Mouse (Mus musculus): ENCODE measurements around the gene Stx17. TPM values are rescaled to one million over a fixed set of nuclear protein-coding genes. Genes with fewer than 3 reads are reported as not detected.

Gene Stx17
- polyA plus RNA-seq, 1 experiment from 2014 or later = 23.6 TPM

DNA sequence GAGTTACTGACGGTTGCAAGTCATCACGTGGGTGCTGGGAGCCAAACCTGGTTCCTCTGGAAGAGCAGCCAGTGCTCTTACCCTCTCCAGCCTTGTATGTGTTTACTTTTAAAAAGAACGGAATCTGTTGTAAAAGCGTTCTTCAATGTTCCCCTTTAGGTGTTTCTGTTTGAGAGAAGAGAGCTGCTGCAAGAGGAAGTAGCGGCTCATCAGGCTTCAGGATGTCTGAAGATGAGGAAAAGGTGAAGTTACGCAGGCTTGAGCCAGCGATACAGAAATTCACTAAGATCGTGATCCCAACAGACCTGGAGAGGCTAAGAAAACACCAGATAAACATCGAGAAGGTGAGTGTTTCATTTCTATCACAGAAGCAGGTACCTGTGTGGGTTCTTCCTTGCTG, 6.9 kb downstream of the Stx17 start:
- Histone ChIP-seq H3K27me3 (ENCODE audit: control insufficient read depth, insufficient read depth, low read length) (no peaks in the 10 kb centered on the region; the same call in 1 of the 2 replicates), H3K9ac (ENCODE audit: low read length) (no peak overlapping the region), H3K4me3 (ENCODE audit: low read depth, low read length) (no peak overlapping the region), H3K36me3 (ENCODE audit: control insufficient read depth, insufficient read depth, low read length) (no peaks in the 10 kb centered on the region; the same call in 1 of the 2 replicates), H3K4me2 (no peak overlapping the region), H3K27ac (ENCODE audit: low read depth, low read length) (no peak overlapping the region), H3K4me1 (ENCODE audit: control insufficient read depth, insufficient read depth, low read length) (no peaks in the 10 kb centered on the region), H3K9me3 (ENCODE audit: control insufficient read depth, low read length) (no peaks in the 10 kb centered on the region)
- ATAC-seq (ENCODE audit: low FRiP score) (no peak), DNase-seq (ENCODE audit: low spot score, missing footprints) (no peak)
- 92% methylated on average over 9 of the region's 9 CpGs for WGBS

DNA sequence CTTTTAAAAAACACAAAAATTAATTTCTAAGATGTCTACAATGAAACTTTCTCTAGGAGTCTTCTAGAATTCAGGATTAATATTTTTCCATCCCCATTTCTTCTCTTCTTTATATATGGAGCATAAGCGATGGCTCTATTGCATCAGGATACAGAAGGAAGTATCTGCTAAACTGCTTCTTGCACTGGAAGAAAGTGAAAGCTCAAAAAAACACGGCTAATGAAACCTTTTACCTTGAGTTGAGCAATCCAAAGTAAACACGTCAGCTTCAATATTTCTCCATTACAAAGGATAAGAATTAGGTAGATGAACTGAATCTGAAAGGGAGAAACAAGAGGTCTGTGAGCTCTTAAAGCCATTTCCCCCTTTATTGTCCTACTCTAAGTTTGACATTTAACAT, 8.0 kb downstream of the Stx17 start:
- H3K4me2 ChIP-seq = no peak overlapping the region
- no peaks in the 10 kb centered on the region for H3K27me3 ChIP-seq (ENCODE audit: control insufficient read depth, insufficient read depth, low read length)
- no peak overlapping the region for H3K4me3 ChIP-seq (ENCODE audit: low read depth, low read length)
- no peak overlapping the region for H3K27ac ChIP-seq (ENCODE audit: low read depth, low read length)
- DNase-seq (ENCODE audit: low spot score, missing footprints) (no peak), ATAC-seq (ENCODE audit: low FRiP score) (no peak)
- no peaks in the 10 kb centered on the region for H3K4me1 ChIP-seq (ENCODE audit: control insufficient read depth, insufficient read depth, low read length)
- H3K36me3 ChIP-seq (ENCODE audit: control insufficient read depth, insufficient read depth, low read length) = no peaks in the 10 kb centered on the region; the same call in 1 of the 2 replicates
- no peaks in the 10 kb centered on the region for H3K9me3 ChIP-seq (ENCODE audit: control insufficient read depth, low read length)
- 93% methylated on average over 3 of the region's 3 CpGs for WGBS
- no peak overlapping the region for H3K9ac ChIP-seq (ENCODE audit: low read length)

GRCm38 (mm10) chr4:48149492-48149891, 24.8 kb downstream of the Stx17 start:
- H3K27me3 ChIP-seq (ENCODE audit: control insufficient read depth, insufficient read depth, low read length) = no peaks in the 10 kb centered on the region
- no peak overlapping the region for H3K4me2 ChIP-seq
- H3K9me3 ChIP-seq (ENCODE audit: control insufficient read depth, low read length) = no peaks in the 10 kb centered on the region
- H3K9ac ChIP-seq (ENCODE audit: low read length) = no peak overlapping the region
- no peak overlapping the region for H3K27ac ChIP-seq (ENCODE audit: low read depth, low read length)
- H3K4me1 ChIP-seq (ENCODE audit: control insufficient read depth, insufficient read depth, low read length) = no peaks in the 10 kb centered on the region
- DNase-seq (ENCODE audit: low spot score, missing footprints) = no peak
- H3K4me3 ChIP-seq (ENCODE audit: low read depth, low read length) = no peak overlapping the region
- H3K36me3 ChIP-seq (ENCODE audit: control insufficient read depth, insufficient read depth, low read length) = no peaks in the 10 kb centered on the region
- ATAC-seq (ENCODE audit: low FRiP score) = no peak
- WGBS = 93% methylated on average over 2 of the region's 2 CpGs

DNA sequence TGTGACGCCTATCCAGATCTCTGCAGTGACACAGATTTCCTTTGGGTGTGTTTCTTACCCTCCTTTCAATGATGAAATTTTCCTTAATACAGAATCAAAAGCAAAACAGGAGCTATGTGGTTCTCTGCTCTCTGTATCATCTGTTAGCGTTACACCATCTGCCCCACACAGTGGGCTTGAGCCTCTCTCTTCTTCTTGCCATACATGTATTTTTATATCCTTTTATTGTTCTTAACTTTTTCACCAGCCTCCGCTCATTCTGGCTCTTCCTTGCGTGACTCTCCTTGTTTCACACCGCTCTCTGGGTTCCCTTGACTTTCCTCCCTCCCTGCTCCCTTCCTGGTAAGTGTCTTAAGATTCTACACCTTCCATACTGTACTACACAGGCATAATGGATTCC, 28.5 kb downstream of the Stx17 start:
- Histone ChIP-seq H3K4me1 (ENCODE audit: control insufficient read depth, insufficient read depth, low read length) (no peaks in the 10 kb centered on the region), H3K4me2 (no peak overlapping the region), H3K27ac (ENCODE audit: low read depth, low read length) (no peak overlapping the region), H3K36me3 (ENCODE audit: control insufficient read depth, insufficient read depth, low read length) (no peaks in the 10 kb centered on the region), H3K9me3 (ENCODE audit: control insufficient read depth, low read length) (no peaks in the 10 kb centered on the region), H3K9ac (ENCODE audit: low read length) (no peak overlapping the region), H3K4me3 (ENCODE audit: low read depth, low read length) (no peak overlapping the region), H3K27me3 (ENCODE audit: control insufficient read depth, insufficient read depth, low read length) (no peaks in the 10 kb centered on the region)
- no peak for ATAC-seq (ENCODE audit: low FRiP score)
- DNase-seq (ENCODE audit: low spot score, missing footprints) = no peak
- 86% methylated on average over 5 of the region's 5 CpGs for WGBS

GRCm38 (mm10) chr4:48155864-48156263, 31.1 kb downstream of the Stx17 start:
- Histone ChIP-seq H3K4me1 (ENCODE audit: control insufficient read depth, insufficient read depth, low read length) (no peaks in the 10 kb centered on the region), H3K4me3 (ENCODE audit: low read depth, low read length) (no peak overlapping the region), H3K9ac (ENCODE audit: low read length) (no peak overlapping the region), H3K4me2 (no peak overlapping the region), H3K9me3 (ENCODE audit: control insufficient read depth, low read length) (no peaks in the 10 kb centered on the region), H3K27ac (ENCODE audit: low read depth, low read length) (no peak overlapping the region), H3K27me3 (ENCODE audit: control insufficient read depth, insufficient read depth, low read length) (no peaks in the 10 kb centered on the region), H3K36me3 (ENCODE audit: control insufficient read depth, insufficient read depth, low read length) (no peaks in the 10 kb centered on the region)
- 44% methylated on average over 1 of the region's 1 CpGs for WGBS
- no peak for ATAC-seq (ENCODE audit: low FRiP score)
- DNase-seq (ENCODE audit: low spot score, missing footprints) = no peak

DNA sequence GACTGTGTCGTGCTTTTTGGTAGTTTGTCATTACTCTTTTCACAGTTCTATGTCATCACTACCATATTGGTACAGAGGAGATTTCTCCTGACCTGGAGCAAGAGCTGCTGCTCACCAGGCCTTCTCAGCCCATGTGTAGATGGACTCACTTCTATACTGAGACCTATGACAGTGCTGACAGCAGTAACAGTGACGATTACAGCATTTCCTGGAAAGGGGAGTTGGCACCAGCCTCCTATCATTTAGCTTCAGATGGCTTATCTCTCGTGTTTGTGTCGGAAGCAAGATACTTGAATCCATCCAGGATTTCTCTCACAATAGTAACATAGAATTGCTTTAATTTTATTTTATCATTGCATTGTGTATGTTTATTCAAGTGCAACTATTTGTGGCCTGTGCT, 35.7 kb downstream of the Stx17 start:
- 92% methylated on average over 4 of the region's 4 CpGs for WGBS
- no peak for ATAC-seq (ENCODE audit: low FRiP score)
- DNase-seq (ENCODE audit: low spot score, missing footprints) = no peak

DNA sequence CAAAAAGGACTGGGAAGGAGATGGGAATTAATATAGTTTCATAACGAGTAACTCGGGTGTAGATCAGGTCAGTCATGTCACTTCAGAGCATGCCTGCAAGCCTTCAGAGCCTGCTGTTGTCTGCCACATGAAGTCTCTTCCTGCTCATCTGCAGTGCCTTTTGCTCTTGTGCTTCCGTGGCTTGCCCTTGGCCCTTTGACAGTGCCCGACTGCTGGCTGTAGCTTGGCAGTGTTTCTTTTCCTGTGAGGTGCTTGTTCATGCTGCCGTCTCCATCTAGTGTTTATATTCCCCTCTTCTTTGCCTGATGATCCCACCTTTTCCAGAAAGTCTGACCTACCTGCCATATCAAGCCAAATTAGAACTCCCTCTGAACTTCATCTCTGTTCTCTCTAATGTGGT, 39.1 kb downstream of the Stx17 start:
- Histone ChIP-seq H3K9ac (ENCODE audit: low read length) (no peak overlapping the region), H3K9me3 (ENCODE audit: control insufficient read depth, low read length) (no peaks in the 10 kb centered on the region), H3K4me2 (no peak overlapping the region), H3K4me1 (ENCODE audit: control insufficient read depth, insufficient read depth, low read length) (no peaks in the 10 kb centered on the region), H3K36me3 (ENCODE audit: control insufficient read depth, insufficient read depth, low read length) (no peaks in the 10 kb centered on the region), H3K4me3 (ENCODE audit: low read depth, low read length) (no peak overlapping the region), H3K27me3 (ENCODE audit: control insufficient read depth, insufficient read depth, low read length) (no peaks in the 10 kb centered on the region), H3K27ac (ENCODE audit: low read depth, low read length) (no peak overlapping the region)
- 89% methylated on average over 5 of the region's 5 CpGs for WGBS
- ATAC-seq (ENCODE audit: low FRiP score) (no peak), DNase-seq (ENCODE audit: low spot score, missing footprints) (no peak)

More for the DNA sequence above, 35.7 kb downstream of the Stx17 start:
- H3K9ac ChIP-seq (ENCODE audit: low read length) = no peak overlapping the region
- no peak overlapping the region for H3K4me2 ChIP-seq
- H3K4me1 ChIP-seq (ENCODE audit: control insufficient read depth, insufficient read depth, low read length) = no peaks in the 10 kb centered on the region
- no peak overlapping the region for H3K4me3 ChIP-seq (ENCODE audit: low read depth, low read length)
- no peaks in the 10 kb centered on the region for H3K36me3 ChIP-seq (ENCODE audit: control insufficient read depth, insufficient read depth, low read length)
- no peak overlapping the region for H3K27ac ChIP-seq (ENCODE audit: low read depth, low read length)
- H3K9me3 ChIP-seq (ENCODE audit: control insufficient read depth, low read length) = no peaks in the 10 kb centered on the region
- H3K27me3 ChIP-seq (ENCODE audit: control insufficient read depth, insufficient read depth, low read length) = no peaks in the 10 kb centered on the region

DNA sequence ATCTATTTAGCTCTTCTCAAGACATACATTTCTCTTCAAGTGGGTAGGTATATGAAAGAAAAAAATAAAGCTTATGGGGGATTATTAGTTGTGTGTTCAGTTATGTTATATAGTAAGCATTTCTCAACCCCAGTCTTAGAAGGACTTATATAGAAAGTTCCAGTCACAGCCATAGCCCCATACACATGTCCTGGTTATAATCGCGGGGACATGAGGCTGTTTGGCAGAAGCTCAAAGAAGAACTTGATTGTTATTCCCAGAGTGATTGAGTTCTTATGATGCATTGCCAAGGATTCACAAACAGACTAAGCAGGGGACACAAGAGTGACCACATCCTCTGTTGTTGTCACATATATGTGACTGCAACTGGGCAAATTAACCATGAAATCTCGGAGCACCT, 51.0 kb downstream of the Stx17 start:
- no peaks in the 10 kb centered on the region for H3K36me3 ChIP-seq (ENCODE audit: control insufficient read depth, insufficient read depth, low read length)
- H3K9ac ChIP-seq (ENCODE audit: low read length) = no peak overlapping the region
- DNase-seq (ENCODE audit: low spot score, missing footprints) (no peak), ATAC-seq (ENCODE audit: low FRiP score) (no peak)
- 0 out of 2 replicates have a peak, but pooled peaks cover 3% of the 10 kb centered on the region for H3K4me1 ChIP-seq (ENCODE audit: control insufficient read depth, insufficient read depth, low read length)
- no peak overlapping the region for H3K4me2 ChIP-seq
- WGBS = 96% methylated on average over 3 of the region's 3 CpGs
- H3K9me3 ChIP-seq (ENCODE audit: control insufficient read depth, low read length) = no peaks in the 10 kb centered on the region
- H3K27me3 ChIP-seq (ENCODE audit: control insufficient read depth, insufficient read depth, low read length) = no peaks in the 10 kb centered on the region
- H3K4me3 ChIP-seq (ENCODE audit: low read depth, low read length) = no peak overlapping the region
- no peak overlapping the region for H3K27ac ChIP-seq (ENCODE audit: low read depth, low read length)

- 13% methylated on average over 2 of the region's 2 CpGs for WGBS
- Histone ChIP-seq H3K4me3 (ENCODE audit: low read depth, low read length) (no peak overlapping the region), H3K4me2 (no peak overlapping the region), H3K36me3 (ENCODE audit: control insufficient read depth, insufficient read depth, low read length) (no peaks in the 10 kb centered on the region), H3K9ac (ENCODE audit: low read length) (no peak overlapping the region), H3K27me3 (ENCODE audit: control insufficient read depth, insufficient read depth, low read length) (no peaks in the 10 kb centered on the region), H3K9me3 (ENCODE audit: control insufficient read depth, low read length) (no peaks in the 10 kb centered on the region), H3K27ac (ENCODE audit: low read depth, low read length) (no peak overlapping the region), H3K4me1 (ENCODE audit: control insufficient read depth, insufficient read depth, low read length) (0 out of 2 replicates have a peak, but pooled peaks cover 3% of the 10 kb centered on the region)
- DNase-seq (ENCODE audit: low spot score, missing footprints) (no peak), ATAC-seq (ENCODE audit: low FRiP score) (no peak)
These were observed 56.2 kb downstream of the Stx17 start for GRCm38 (mm10) chr4:48180922-48181321.

GRCm38 (mm10) chr4:48181366-48181765, 56.7 kb downstream of the Stx17 start:
- no peak for DNase-seq (ENCODE audit: low spot score, missing footprints)
- Histone ChIP-seq H3K9me3 (ENCODE audit: control insufficient read depth, low read length) (no peaks in the 10 kb centered on the region), H3K4me2 (no peak overlapping the region), H3K27me3 (ENCODE audit: control insufficient read depth, insufficient read depth, low read length) (no peaks in the 10 kb centered on the region), H3K36me3 (ENCODE audit: control insufficient read depth, insufficient read depth, low read length) (no peaks in the 10 kb centered on the region), H3K9ac (ENCODE audit: low read length) (no peak overlapping the region), H3K4me3 (ENCODE audit: low read depth, low read length) (no peak overlapping the region), H3K4me1 (ENCODE audit: control insufficient read depth, insufficient read depth, low read length) (0 out of 2 replicates have a peak, but pooled peaks cover 3% of the 10 kb centered on the region), H3K27ac (ENCODE audit: low read depth, low read length) (no peak overlapping the region)
- 74% methylated on average over 6 of the region's 6 CpGs for WGBS
- ATAC-seq (ENCODE audit: low FRiP score) = no peak
